Mouse (Mus musculus): Measurements from ENCODE around the gene St8sia4. TPM values are rescaled to one million over a fixed set of nuclear protein-coding genes. Genes with fewer than 3 reads are reported as not detected.

Gene St8sia4
- polyA plus RNA-seq (2015; fragmentation: Nextera tagmentation; extraction: Ambion mirVana) = 5.0 and 7.8 TPM in 2 replicates

DNA sequence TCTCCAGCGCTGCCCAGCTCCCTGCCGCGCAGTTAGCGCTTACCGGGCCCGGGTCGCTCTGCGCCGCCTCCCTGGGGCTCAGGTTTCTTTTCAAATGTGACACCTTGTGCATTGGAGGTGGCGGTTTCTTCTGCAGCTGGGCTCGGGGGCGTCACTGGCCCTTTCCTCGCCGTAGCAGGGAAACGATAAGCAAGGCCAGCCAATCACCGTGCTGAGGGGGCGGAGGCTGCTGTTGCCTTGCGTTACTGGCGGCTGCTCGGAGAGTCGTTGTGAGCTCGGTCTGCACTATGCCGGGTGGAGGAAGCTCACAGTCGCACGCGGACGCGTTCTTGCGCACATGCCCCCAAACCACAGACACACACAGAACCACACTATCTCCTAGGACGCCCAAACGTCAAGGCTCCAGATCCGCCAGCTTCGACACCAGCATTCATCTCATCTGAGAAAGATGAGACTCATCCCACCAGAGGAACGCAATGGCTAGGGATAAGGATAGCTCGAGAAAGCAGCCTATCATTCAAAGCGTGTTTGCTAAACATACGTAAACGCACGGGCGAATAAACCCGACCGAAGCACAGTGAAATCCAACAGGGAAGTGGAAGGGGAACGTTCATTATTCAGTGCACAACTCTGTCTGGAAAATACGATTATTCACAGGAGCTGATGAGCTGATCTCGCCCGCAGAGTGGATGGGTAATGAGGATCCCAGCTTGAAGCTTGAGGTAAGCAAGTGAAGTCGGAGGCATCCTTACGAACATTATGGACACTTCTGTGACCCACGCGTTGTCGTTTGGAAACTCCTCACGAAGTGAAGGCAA, at the start of gene St8sia4:
St8sia4 (minus strand) TSS at position 137 of the 818 bp plus-strand sequence.

Data from skeletal muscle tissue, postnatal 0 days (tissue).